In genomic region chr1:90357391-90357790, GRCm38 (mm10) we compare ENCODE assay signal across 23 mouse cellular contexts.
"Had no signal": no experiment of that assay in that cellular context is flagged by ENCODE, and none has a peak within 500 bp of the region (broad histone marks: within the 10 kb centered on the region; RNA-seq: fewer than 3 reads in every experiment).

No protein-coding gene starts in this region.

- H3K9me3 ChIP-seq: heart, embryonic 10.5 days; heart, embryonic 12.5 days; hindbrain, embryonic 10.5 days; hindbrain, embryonic 12.5 days; intestine, embryonic 15.5 days; kidney, embryonic 15.5 days; liver, embryonic 12.5 days had no signal

- H3K36me3 ChIP-seq: heart, embryonic 10.5 days; heart, embryonic 12.5 days; hindbrain, embryonic 10.5 days; hindbrain, embryonic 12.5 days; intestine, embryonic 15.5 days; kidney, embryonic 15.5 days; liver, embryonic 12.5 days had no signal

- ATAC-seq: hindbrain, embryonic 16.5 days; inflammation-experienced regulatory T-cells, adult 6 months; intestine, embryonic 15.5 days; intestine, postnatal 0 days; liver, embryonic 12.5 days had no signal

- H3K9ac ChIP-seq: heart, embryonic 12.5 days; hindbrain, embryonic 12.5 days; hindbrain, embryonic 14.5 days; intestine, embryonic 15.5 days; kidney, embryonic 15.5 days; liver, embryonic 12.5 days; liver, embryonic 14.5 days had no signal

- H3K4me2 ChIP-seq: heart, embryonic 12.5 days; hindbrain, embryonic 12.5 days; hindbrain, embryonic 14.5 days; intestine, embryonic 15.5 days; kidney, embryonic 15.5 days; liver, embryonic 12.5 days had no signal

- H3K4me3 ChIP-seq: heart, embryonic 10.5 days; heart, embryonic 12.5 days; hindbrain, embryonic 10.5 days; hindbrain, embryonic 12.5 days; intestine, embryonic 15.5 days; kidney, embryonic 15.5 days; layer of hippocampus, adult 2 months; left cerebral cortex, adult 2 months; liver, embryonic 12.5 days had no signal

- H3K27me3 ChIP-seq: hindbrain, embryonic 12.5 days; intestine, embryonic 15.5 days had no signal

- DNase-seq: gastrocnemius, postnatal 25 days; heart, adult 18-20 months; heart, postnatal 10 days; heart, postnatal 4 days; kidney, adult 2 months; kidney, adult 9 months; kidney, postnatal 10 days; kidney, postnatal 25 days; kidney, postnatal 4 days had no signal

- H3K4me1 ChIP-seq: liver, embryonic 12.5 days had no signal

- H3K27ac ChIP-seq: heart, embryonic 10.5 days; hindbrain, embryonic 10.5 days; hindbrain, embryonic 12.5 days; hindbrain, embryonic 14.5 days; intestine, embryonic 15.5 days; kidney, embryonic 15.5 days; left cerebral cortex, adult 2 months; liver, embryonic 12.5 days; liver, embryonic 14.5 days had no signal
